Mouse (Mus musculus): Measurements from ENCODE around the gene Zfp217. TPM values are rescaled to one million over a fixed set of nuclear protein-coding genes. Genes with fewer than 3 reads are reported as not detected.

The Zfp217 gene
- total and polyA plus RNA-seq, 2 experiments from 2014 or later, result 0.44 to 3.8 TPM

GRCm38 (mm10) chr2:170134026-170134690 is 13.7 kb downstream of the Zfp217 start:
- ATAC-seq (ENCODE audit: low FRiP score) (no peak), DNase-seq (ENCODE audit: low spot score) (no peak)
- no peak overlapping the region; the same call in 1 of the 2 replicates for H3K4me2 ChIP-seq (ENCODE audit: low read depth, low read length, poor library complexity, severe bottlenecking)
- no peak overlapping the region for H3K9ac ChIP-seq (replicated peaks; ENCODE audit: low read length, poor library complexity, severe bottlenecking)
- H3K4me1 ChIP-seq (ENCODE audit: insufficient read depth, low read length), result no peaks in the 10 kb centered on the region
- H3K4me3 ChIP-seq (ENCODE audit: low read depth, low read length), result peak overlapping the region; percentile 31; the same call in 1 of the 2 replicates
- H3K27me3 ChIP-seq (ENCODE audit: insufficient read depth, low read length), result no peaks in the 10 kb centered on the region
- no peaks in the 10 kb centered on the region for H3K9me3 ChIP-seq (ENCODE audit: low read length)
- WGBS, result 18% methylated on average over 12 of the region's 12 CpGs
- TF ChIP-seq CTCF (IDR thresholded peaks at IDR 0.05), result no peak
- H3K27ac ChIP-seq (ENCODE audit: low read depth, low read length), result no peak overlapping the region
- H3K36me3 ChIP-seq (ENCODE audit: insufficient read depth, low read length), result no peaks in the 10 kb centered on the region

- 1% methylated on average over 28 of the region's 28 CpGs for WGBS
- H3K27me3 ChIP-seq (ENCODE audit: insufficient read depth, low read length), result no peaks in the 10 kb centered on the region
- H3K9me3 ChIP-seq (ENCODE audit: low read length), result no peaks in the 10 kb centered on the region
- peak overlapping the region; percentile 52 for H3K4me2 ChIP-seq (ENCODE audit: low read depth, low read length, poor library complexity, severe bottlenecking)
- TF ChIP-seq CTCF (IDR thresholded peaks at IDR 0.05), result no peak
- DNase-seq (ENCODE audit: low spot score) (peak; percentile 73), ATAC-seq (ENCODE audit: low FRiP score) (no peak)
- peak overlapping the region; percentile 31 for H3K4me3 ChIP-seq (ENCODE audit: low read depth, low read length)
- H3K4me1 ChIP-seq (ENCODE audit: insufficient read depth, low read length), result no peaks in the 10 kb centered on the region
- H3K36me3 ChIP-seq (ENCODE audit: insufficient read depth, low read length), result no peaks in the 10 kb centered on the region
- H3K9ac ChIP-seq (replicated peaks; ENCODE audit: low read length, poor library complexity, severe bottlenecking), result 0 out of 2 replicates have a peak overlapping the region, but pooled peaks have one; percentile 25
- H3K27ac ChIP-seq (ENCODE audit: low read depth, low read length), result 0 out of 2 replicates have a peak overlapping the region, but pooled peaks have one; percentile 26
Observed at GRCm38 (mm10) chr2:170133093-170133731, 14.7 kb downstream of the Zfp217 start.

- H3K27me3 ChIP-seq (ENCODE audit: insufficient read depth, low read length), result no peaks in the 10 kb centered on the region
- no peak overlapping the region for H3K9ac ChIP-seq (replicated peaks; ENCODE audit: low read length, poor library complexity, severe bottlenecking)
- H3K4me1 ChIP-seq (ENCODE audit: insufficient read depth, low read length), result no peaks in the 10 kb centered on the region
- H3K9me3 ChIP-seq (ENCODE audit: low read length), result no peaks in the 10 kb centered on the region
- 0% methylated on average over 3 of the region's 3 CpGs for WGBS
- ATAC-seq (ENCODE audit: low FRiP score) (no peak), DNase-seq (ENCODE audit: low spot score) (no peak)
- H3K36me3 ChIP-seq (ENCODE audit: insufficient read depth, low read length), result no peaks in the 10 kb centered on the region
- H3K27ac ChIP-seq (ENCODE audit: low read depth, low read length), result no peak overlapping the region
- peak overlapping the region; percentile 52 for H3K4me2 ChIP-seq (ENCODE audit: low read depth, low read length, poor library complexity, severe bottlenecking)
- H3K4me3 ChIP-seq (ENCODE audit: low read depth, low read length), result peak overlapping the region; percentile 31
- TF ChIP-seq CTCF (IDR thresholded peaks at IDR 0.05), result no peak
Observed at GRCm38 (mm10) chr2:170132716-170133092, 15.2 kb downstream of the Zfp217 start.

- Histone ChIP-seq H3K36me3 (ENCODE audit: insufficient read depth, low read length) (no peaks in the 10 kb centered on the region), H3K27me3 (ENCODE audit: insufficient read depth, low read length) (no peaks in the 10 kb centered on the region), H3K27ac (ENCODE audit: low read depth, low read length) (no peak overlapping the region), H3K4me1 (ENCODE audit: insufficient read depth, low read length) (no peaks in the 10 kb centered on the region), H3K9me3 (ENCODE audit: low read length) (no peaks in the 10 kb centered on the region), H3K4me2 (ENCODE audit: low read depth, low read length, poor library complexity, severe bottlenecking) (peak overlapping the region; percentile 72), H3K4me3 (ENCODE audit: low read depth, low read length) (peak overlapping the region; percentile 68), H3K9ac (replicated peaks; ENCODE audit: low read length, poor library complexity, severe bottlenecking) (no peak overlapping the region)
- ATAC-seq (ENCODE audit: low FRiP score), result no peak
- WGBS, result 5% methylated on average over 10 of the region's 10 CpGs
- no peak for DNase-seq (ENCODE audit: low spot score)
- no peak for TF ChIP-seq CTCF (IDR thresholded peaks at IDR 0.05)
Observed at GRCm38 (mm10) chr2:170131981-170132460, 15.9 kb downstream of the Zfp217 start.

- H3K36me3 ChIP-seq (ENCODE audit: insufficient read depth, low read length), result no peaks in the 10 kb centered on the region
- H3K9me3 ChIP-seq (ENCODE audit: low read length), result no peaks in the 10 kb centered on the region
- TF ChIP-seq CTCF (IDR thresholded peaks at IDR 0.05), result no peak
- DNase-seq (ENCODE audit: low spot score) (peak; percentile 92), ATAC-seq (ENCODE audit: low FRiP score) (peak; percentile 88)
- peak overlapping the region; percentile 72 for H3K4me2 ChIP-seq (ENCODE audit: low read depth, low read length, poor library complexity, severe bottlenecking)
- under 1% methylated on average over 48 of the region's 122 CpGs for WGBS
- peak overlapping the region; percentile 68 for H3K4me3 ChIP-seq (ENCODE audit: low read depth, low read length)
- no peaks in the 10 kb centered on the region for H3K4me1 ChIP-seq (ENCODE audit: insufficient read depth, low read length)
- H3K9ac ChIP-seq (replicated peaks; ENCODE audit: low read length, poor library complexity, severe bottlenecking), result peak overlapping the region; percentile 71
- H3K27ac ChIP-seq (ENCODE audit: low read depth, low read length), result peak overlapping the region; percentile 43; the same call in 1 of the 2 replicates
- H3K27me3 ChIP-seq (ENCODE audit: insufficient read depth, low read length), result no peaks in the 10 kb centered on the region
Observed at GRCm38 (mm10) chr2:170130780-170131645, 16.9 kb downstream of the Zfp217 start.
